Mouse (Mus musculus): Measurements from ENCODE around the gene Slc35e4. TPM values are rescaled to one million over a fixed set of nuclear protein-coding genes. Genes with fewer than 3 reads are reported as not detected.
A peak's percentile ranks its signal among the peaks of the same experiment; 100 is the strongest.
"Not testable (repeated sequence)": the region's sequence is repeated elsewhere in the genome, so short reads cannot be mapped to it uniquely, and the experiment has no call there.

Gene Slc35e4
- polyA plus RNA-seq, 2 experiments, result 0.22 to 0.33 TPM

DNA sequence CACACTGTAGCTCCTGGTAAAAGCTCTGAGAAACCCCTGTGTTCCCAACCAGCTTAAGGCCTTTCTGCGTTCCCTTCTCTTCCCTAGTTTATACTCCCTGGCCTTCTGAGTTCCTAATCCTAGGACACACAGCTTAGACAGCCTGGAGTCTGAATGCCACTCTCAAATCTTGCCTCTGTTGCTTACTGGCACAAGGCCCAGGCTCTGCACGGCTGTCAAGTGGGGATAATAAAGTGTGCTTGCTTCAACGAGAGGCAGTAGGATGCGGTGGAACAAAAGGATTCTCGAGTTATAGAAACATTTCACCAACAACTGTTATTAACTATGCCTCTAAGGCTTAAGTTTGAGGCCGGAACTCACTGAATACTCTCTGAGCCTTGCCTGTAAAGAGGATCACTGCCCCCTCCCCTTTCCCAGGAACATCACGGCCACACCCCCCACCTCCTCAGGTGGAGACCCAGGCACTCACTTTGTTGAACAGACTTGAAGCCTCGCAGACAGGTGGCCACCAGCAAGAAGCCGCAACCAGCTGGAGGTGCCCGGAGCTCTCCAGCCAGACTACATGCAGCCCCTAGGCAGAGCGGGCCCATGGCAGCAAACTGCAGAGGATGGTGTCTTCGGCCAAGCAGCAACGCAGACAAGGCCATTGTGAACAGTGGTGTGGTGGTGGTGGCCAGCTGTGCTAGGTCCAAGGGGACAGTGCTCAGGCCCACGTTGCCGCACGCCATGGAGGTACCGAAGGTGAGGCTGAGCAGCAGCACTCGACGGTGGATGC, 2.2 kb downstream of the Slc35e4 start:
- no peaks in the 10 kb centered on the region for H3K36me3 ChIP-seq (replicated peaks; ENCODE audit: control insufficient read depth, insufficient read depth, low read depth)
- H3K9ac ChIP-seq (replicated peaks), result no peak overlapping the region
- no peak overlapping the region for H3K27ac ChIP-seq
- H3K4me3 ChIP-seq (ENCODE audit: insufficient read depth in 1 of 2, low read depth in 2 of 2, low read length in 2 of 2), result no peak overlapping the region
- no peak for TF ChIP-seq EP300 (IDR thresholded peaks at IDR 0.05; ENCODE audit: low read depth)
- no peak for TF ChIP-seq CTCF (IDR thresholded peaks at IDR 0.05; ENCODE audit: low read depth)
- H3K27me3 ChIP-seq (ENCODE audit: control insufficient read depth, insufficient read depth, low read length), result peaks cover 27% of the 10 kb centered on the region
- H3K4me2 ChIP-seq (ENCODE audit: low read depth), result peak overlapping the region; percentile 58; the same call in 1 of the 2 replicates
- WGBS (ENCODE audit: insufficient replicate concordance), result 31% methylated on average over 19 of the region's 19 CpGs
- DNase-seq (ENCODE audit: low read depth in 3 of 3, low spot score in 3 of 3), result no peak
- no peak for ATAC-seq (ENCODE audit: insufficient read depth)
- H3K4me1 ChIP-seq (replicated peaks; ENCODE audit: control insufficient read depth in 2 of 2, insufficient read depth in 2 of 2, low read length in 1 of 2), result peaks cover 4 to 8% of the 10 kb centered on the region in 2 experiments; a peak in 3 of 4 replicates
- H3K9me3 ChIP-seq (ENCODE audit: control insufficient read depth, low read length), result no peaks in the 10 kb centered on the region

DNA sequence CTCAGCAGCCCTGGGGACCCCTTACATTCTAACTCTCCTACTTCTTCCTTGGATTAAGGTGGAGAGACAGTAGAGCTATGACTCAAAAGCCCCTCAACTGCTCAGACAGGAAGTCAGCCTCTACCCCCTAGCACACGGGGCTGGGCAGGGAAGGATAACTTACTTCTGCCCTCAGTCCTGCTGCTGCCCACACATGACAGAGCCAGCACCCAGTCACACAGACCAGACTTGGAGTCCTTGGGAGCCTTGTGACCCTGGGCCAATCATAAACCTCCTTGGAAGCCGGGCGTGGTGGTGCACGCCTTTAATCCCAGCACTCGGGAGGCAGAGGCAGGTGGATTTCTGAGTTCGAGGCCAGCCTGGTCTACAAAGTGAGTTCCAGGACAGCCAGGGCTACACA, 3.0 kb downstream of the Slc35e4 start:
- H3K36me3 ChIP-seq (replicated peaks; ENCODE audit: control insufficient read depth, insufficient read depth, low read depth); H3K27ac ChIP-seq; H3K4me3 ChIP-seq (ENCODE audit: insufficient read depth in 1 of 2, low read depth in 2 of 2, low read length in 2 of 2); DNase-seq (ENCODE audit: low read depth in 3 of 3, low spot score in 3 of 3); H3K4me1 ChIP-seq (replicated peaks; ENCODE audit: control insufficient read depth in 2 of 2, insufficient read depth in 2 of 2, low read length in 1 of 2); H3K9ac ChIP-seq (replicated peaks); H3K9me3 ChIP-seq (ENCODE audit: control insufficient read depth, low read length); ATAC-seq (ENCODE audit: insufficient read depth); H3K4me2 ChIP-seq (ENCODE audit: low read depth): not testable (repeated sequence)
- H3K27me3 ChIP-seq (ENCODE audit: control insufficient read depth, insufficient read depth, low read length), result peaks cover 27% of the 10 kb centered on the region
- 55% methylated on average over 6 of the region's 6 CpGs for WGBS (ENCODE audit: insufficient replicate concordance)

DNA sequence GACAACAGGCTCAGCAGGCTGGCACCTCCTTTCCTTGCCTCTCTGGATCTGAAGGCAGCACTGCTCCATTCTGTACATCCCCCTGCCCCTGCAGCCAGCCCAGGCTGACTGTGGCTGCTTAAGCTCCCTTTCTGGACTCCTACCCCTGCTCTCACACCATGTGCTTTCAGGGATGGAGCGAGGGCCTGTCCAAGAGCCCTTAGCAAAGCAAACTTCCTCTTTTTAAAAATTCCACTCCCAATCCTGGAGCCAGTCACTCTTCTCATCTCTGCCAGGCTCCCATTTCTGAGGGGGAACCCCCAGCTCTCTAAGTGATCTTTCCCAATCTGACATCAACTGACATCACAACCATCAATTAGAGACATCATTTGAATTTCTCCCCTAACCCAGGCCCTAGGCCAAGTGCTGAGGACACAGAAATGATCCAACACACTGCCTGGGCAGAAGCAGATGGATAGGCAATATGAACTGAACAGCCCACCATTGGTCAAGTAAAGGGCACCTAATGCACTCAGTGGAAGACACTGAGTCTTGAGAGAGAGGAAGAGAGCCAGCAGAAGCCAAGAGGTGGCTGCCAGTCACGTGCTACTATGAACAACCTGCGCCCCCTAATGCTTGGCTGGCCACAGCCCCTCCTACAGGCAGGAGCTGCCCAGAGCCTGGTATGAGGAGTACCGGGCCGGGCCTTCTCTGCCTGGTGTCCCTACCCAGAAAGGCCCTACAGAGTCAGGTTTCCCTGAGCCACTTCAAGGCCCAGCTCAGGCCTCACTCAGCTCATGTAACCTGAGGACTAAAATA, 3.8 kb downstream of the Slc35e4 start:
- no peaks in the 10 kb centered on the region for H3K9me3 ChIP-seq (ENCODE audit: control insufficient read depth, low read length)
- 36% methylated on average over 5 of the region's 5 CpGs for WGBS (ENCODE audit: insufficient replicate concordance)
- no peak overlapping the region for H3K4me2 ChIP-seq (ENCODE audit: low read depth)
- no peak for ATAC-seq (ENCODE audit: insufficient read depth)
- no peak overlapping the region for H3K9ac ChIP-seq (replicated peaks)
- no peak; the same call in 1 of the 2 replicates for TF ChIP-seq CTCF (IDR thresholded peaks at IDR 0.05; ENCODE audit: low read depth)
- TF ChIP-seq EP300 (IDR thresholded peaks at IDR 0.05; ENCODE audit: low read depth), result no peak
- H3K27ac ChIP-seq, result no peak overlapping the region
- H3K4me1 ChIP-seq (replicated peaks; ENCODE audit: control insufficient read depth in 2 of 2, insufficient read depth in 2 of 2, low read length in 1 of 2), result peaks cover 4 to 8% of the 10 kb centered on the region in 2 experiments; a peak in 3 of 4 replicates
- H3K36me3 ChIP-seq (replicated peaks; ENCODE audit: control insufficient read depth, insufficient read depth, low read depth), result no peaks in the 10 kb centered on the region
- H3K4me3 ChIP-seq (ENCODE audit: insufficient read depth in 1 of 2, low read depth in 2 of 2, low read length in 2 of 2), result no peak overlapping the region
- no peak for DNase-seq (ENCODE audit: low read depth in 3 of 3, low spot score in 3 of 3)
- H3K27me3 ChIP-seq (ENCODE audit: control insufficient read depth, insufficient read depth, low read length), result peaks cover 27% of the 10 kb centered on the region

DNA sequence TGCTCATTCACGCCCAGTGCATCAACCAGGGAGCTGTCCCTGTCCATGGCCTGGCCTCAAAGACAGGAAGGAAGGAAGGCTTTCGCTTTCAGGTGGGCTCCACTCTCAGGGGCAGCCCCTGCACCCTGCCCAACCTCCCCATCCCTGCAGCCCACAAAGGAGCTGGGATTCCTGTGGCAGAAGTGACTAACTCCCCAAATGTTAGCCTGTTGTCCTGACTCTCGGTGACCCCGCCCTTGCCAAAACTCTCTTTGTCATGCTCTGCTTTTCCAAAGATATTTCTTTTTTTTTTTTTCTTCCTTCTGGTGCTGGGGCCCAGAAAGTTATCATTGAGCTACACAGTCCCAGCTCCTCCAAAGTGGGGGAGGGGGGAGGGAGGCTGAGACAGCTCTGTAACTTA, 5.2 kb downstream of the Slc35e4 start:
- H3K27ac ChIP-seq, result no peak overlapping the region
- no peaks in the 10 kb centered on the region for H3K9me3 ChIP-seq (ENCODE audit: control insufficient read depth, low read length)
- ATAC-seq (ENCODE audit: insufficient read depth) (no peak), DNase-seq (ENCODE audit: low read depth in 3 of 3, low spot score in 3 of 3) (no peak)
- peaks cover 24% of the 10 kb centered on the region for H3K27me3 ChIP-seq (ENCODE audit: control insufficient read depth, insufficient read depth, low read length)
- H3K36me3 ChIP-seq (replicated peaks; ENCODE audit: control insufficient read depth, insufficient read depth, low read depth), result no peaks in the 10 kb centered on the region
- TF ChIP-seq EP300 (IDR thresholded peaks at IDR 0.05; ENCODE audit: low read depth) (no peak), CTCF (IDR thresholded peaks at IDR 0.05; ENCODE audit: low read depth) (no peak)
- WGBS (ENCODE audit: insufficient replicate concordance), result 63% methylated on average over 4 of the region's 4 CpGs
- H3K4me1 ChIP-seq (replicated peaks; ENCODE audit: control insufficient read depth in 2 of 2, insufficient read depth in 2 of 2, low read length in 1 of 2), result peaks cover 4 to 6% of the 10 kb centered on the region in 2 experiments; a peak in 3 of 4 replicates
- no peak overlapping the region for H3K4me2 ChIP-seq (ENCODE audit: low read depth)
- H3K9ac ChIP-seq (replicated peaks), result no peak overlapping the region
- no peak overlapping the region for H3K4me3 ChIP-seq (ENCODE audit: insufficient read depth in 1 of 2, low read depth in 2 of 2, low read length in 2 of 2)

DNA sequence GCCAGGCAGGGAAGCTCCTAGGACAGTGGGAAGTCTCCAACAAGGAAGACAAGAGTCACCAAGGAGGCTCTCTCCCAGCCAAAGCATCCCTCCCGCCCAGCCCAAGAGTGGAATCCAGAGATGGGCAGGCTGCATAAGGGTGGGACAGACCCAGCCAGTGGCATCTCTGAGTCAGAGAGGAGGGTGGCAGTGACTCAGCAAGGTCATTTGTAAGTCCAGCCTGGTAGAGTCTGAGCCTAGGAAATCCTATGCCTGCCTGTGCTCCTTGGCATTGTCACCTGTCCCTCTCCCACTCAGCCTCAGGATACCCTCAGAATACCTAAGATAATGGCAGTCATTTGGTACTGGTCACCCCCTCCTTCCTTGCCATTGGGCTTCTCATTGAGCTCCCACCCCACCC, 9.0 kb downstream of the Slc35e4 start:
- WGBS (ENCODE audit: insufficient replicate concordance), result 56% methylated on average over 1 of the region's 1 CpGs
- H3K9me3 ChIP-seq (ENCODE audit: control insufficient read depth, low read length), result no peaks in the 10 kb centered on the region
- H3K9ac ChIP-seq (replicated peaks), result no peak overlapping the region
- H3K27me3 ChIP-seq (ENCODE audit: control insufficient read depth, insufficient read depth, low read length), result no peaks in the 10 kb centered on the region
- ATAC-seq (ENCODE audit: insufficient read depth) (no peak), DNase-seq (ENCODE audit: low read depth in 3 of 3, low spot score in 3 of 3) (no peak)
- H3K4me1 ChIP-seq (replicated peaks; ENCODE audit: control insufficient read depth in 2 of 2, insufficient read depth in 2 of 2, low read length in 1 of 2), result no peaks in the 10 kb centered on the region
- no peak overlapping the region for H3K4me2 ChIP-seq (ENCODE audit: low read depth)
- no peaks in the 10 kb centered on the region for H3K36me3 ChIP-seq (replicated peaks; ENCODE audit: control insufficient read depth, insufficient read depth, low read depth)
- no peak for TF ChIP-seq CTCF (IDR thresholded peaks at IDR 0.05; ENCODE audit: low read depth)
- no peak for TF ChIP-seq EP300 (IDR thresholded peaks at IDR 0.05; ENCODE audit: low read depth)
- H3K27ac ChIP-seq, result no peak overlapping the region
- H3K4me3 ChIP-seq (ENCODE audit: insufficient read depth in 1 of 2, low read depth in 2 of 2, low read length in 2 of 2), result no peak overlapping the region
